ENCODE assay signal across 20 mouse cellular contexts in genomic region chr14:101382838-101383237, GRCm38 (mm10).
A peak's percentile ranks its signal among the peaks of the same experiment; 100 is the strongest.
DNase-seq lines count a peak whose midpoint lies in the region; ATAC-seq and TF ChIP-seq lines count a peak whose summit lies in the region.
"Had no signal": no experiment of that assay in that cellular context is flagged by ENCODE, and none has a peak within 500 bp of the region (broad histone marks: within the 10 kb centered on the region; RNA-seq: fewer than 3 reads in every experiment).

No protein-coding gene starts in this region.

- no peak for TF ChIP-seq EP300 in stomach, postnatal 0 days (optimal IDR thresholded peaks at IDR 0.05)

- 40% methylated on average over 6 of the region's 6 CpGs for WGBS in stomach, embryonic 14.5 days
- WGBS in stomach, postnatal 0 days, result 51% methylated on average over 6 of the region's 6 CpGs
- 40% methylated on average over 6 of the region's 6 CpGs for WGBS in embryonic facial prominence, embryonic 12.5 days
- 43% methylated on average over 6 of the region's 6 CpGs for WGBS in limb, embryonic 12.5 days
- WGBS in heart, embryonic 11.5 days (ENCODE audit: insufficient replicate concordance), result 73% methylated on average over 6 of the region's 6 CpGs

- H3K27me3 ChIP-seq in stomach, embryonic 14.5 days (ENCODE audit: control insufficient read depth, insufficient read depth, low read length), result no peaks in the 10 kb centered on the region
- no peaks in the 10 kb centered on the region for H3K27me3 ChIP-seq in stomach, postnatal 0 days (ENCODE audit: control insufficient read depth, insufficient read depth, low read length)
- no peaks in the 10 kb centered on the region for H3K27me3 ChIP-seq in embryonic facial prominence, embryonic 12.5 days
- H3K27me3 ChIP-seq in limb, embryonic 12.5 days, result no peaks in the 10 kb centered on the region
- H3K27me3 ChIP-seq in heart, embryonic 11.5 days (ENCODE audit: control insufficient read depth, insufficient read depth, low read length), result no peaks in the 10 kb centered on the region
- H3K27me3 ChIP-seq: embryonic facial prominence, embryonic 13.5 days; hindbrain, embryonic 13.5 days; midbrain, embryonic 15.5 days had no signal

- no peaks in the 10 kb centered on the region for H3K36me3 ChIP-seq in stomach, embryonic 14.5 days (ENCODE audit: control insufficient read depth, insufficient read depth, low read length)
- no peaks in the 10 kb centered on the region for H3K36me3 ChIP-seq in stomach, postnatal 0 days (ENCODE audit: control insufficient read depth, insufficient read depth, low read length)
- no peaks in the 10 kb centered on the region for H3K36me3 ChIP-seq in embryonic facial prominence, embryonic 12.5 days
- no peaks in the 10 kb centered on the region for H3K36me3 ChIP-seq in limb, embryonic 12.5 days
- no peaks in the 10 kb centered on the region for H3K36me3 ChIP-seq in heart, embryonic 11.5 days (ENCODE audit: control insufficient read depth, insufficient read depth, low read length)
- H3K36me3 ChIP-seq: embryonic facial prominence, embryonic 13.5 days; heart, embryonic 10.5 days; hindbrain, embryonic 13.5 days; midbrain, embryonic 15.5 days had no signal

- TF ChIP-seq CTCF in stomach, postnatal 0 days (IDR thresholded peaks at IDR 0.05; ENCODE audit: low read depth), result no peak

- no peaks in the 10 kb centered on the region for H3K9me3 ChIP-seq in stomach, embryonic 14.5 days (ENCODE audit: control insufficient read depth, low read depth, low read length)
- H3K9me3 ChIP-seq in stomach, postnatal 0 days (ENCODE audit: control insufficient read depth, low read length), result no peaks in the 10 kb centered on the region
- no peaks in the 10 kb centered on the region for H3K9me3 ChIP-seq in embryonic facial prominence, embryonic 12.5 days
- H3K9me3 ChIP-seq in limb, embryonic 12.5 days, result no peaks in the 10 kb centered on the region
- no peaks in the 10 kb centered on the region for H3K9me3 ChIP-seq in heart, embryonic 11.5 days (replicated peaks; ENCODE audit: control insufficient read depth, low read length)
- H3K9me3 ChIP-seq: embryonic facial prominence, embryonic 13.5 days; heart, embryonic 10.5 days; hindbrain, embryonic 13.5 days; midbrain, embryonic 15.5 days had no signal

- ATAC-seq in stomach, embryonic 14.5 days (ENCODE audit: insufficient number of reproducible peaks, insufficient read depth, low FRiP score, low read depth), result peak; percentile 47; the same call in 1 of the 2 replicates
- ATAC-seq in stomach, postnatal 0 days (ENCODE audit: low FRiP score, low TSS enrichment), result no peak
- 0 out of 2 replicates have a peak, but pooled peaks have one; percentile 53 for ATAC-seq in embryonic facial prominence, embryonic 12.5 days (ENCODE audit: insufficient number of reproducible peaks, insufficient read depth, low FRiP score, low TSS enrichment)
- ATAC-seq in limb, embryonic 12.5 days (ENCODE audit: insufficient number of reproducible peaks, insufficient read depth, low FRiP score, low TSS enrichment, low read depth), result 0 out of 2 replicates have a peak, but pooled peaks have one; percentile 37
- no peak for ATAC-seq in CD4-positive, CD25-positive, alpha-beta regulatory T cell, adult 4 months
- no peak for ATAC-seq in heart, embryonic 11.5 days (replicated peaks; ENCODE audit: insufficient number of reproducible peaks, low FRiP score, low TSS enrichment)
- ATAC-seq: inflammation-experienced regulatory T-cells, adult 6 months; midbrain, embryonic 15.5 days; Patski had no signal

- no peak overlapping the region for H3K9ac ChIP-seq in stomach, embryonic 14.5 days (replicated peaks; ENCODE audit: low read depth, low read length)
- no peak overlapping the region for H3K9ac ChIP-seq in stomach, postnatal 0 days (ENCODE audit: low read length)
- no peak overlapping the region for H3K9ac ChIP-seq in embryonic facial prominence, embryonic 12.5 days
- H3K9ac ChIP-seq in limb, embryonic 12.5 days (replicated peaks), result no peak overlapping the region
- no peak overlapping the region for H3K9ac ChIP-seq in heart, embryonic 11.5 days (ENCODE audit: low read depth, low read length)
- H3K9ac ChIP-seq: embryonic facial prominence, embryonic 13.5 days; hindbrain, embryonic 13.5 days; liver, embryonic 14.5 days; midbrain, embryonic 15.5 days had no signal

- no peaks in the 10 kb centered on the region for H3K4me1 ChIP-seq in stomach, embryonic 14.5 days (ENCODE audit: control insufficient read depth, insufficient read depth, low read length)
- H3K4me1 ChIP-seq in stomach, postnatal 0 days (replicated peaks; ENCODE audit: control insufficient read depth, insufficient read depth), result no peaks in the 10 kb centered on the region
- no peaks in the 10 kb centered on the region; the same call in 1 of the 2 replicates for H3K4me1 ChIP-seq in embryonic facial prominence, embryonic 12.5 days
- H3K4me1 ChIP-seq in limb, embryonic 12.5 days (replicated peaks), result peaks cover 9% of the 10 kb centered on the region
- no peaks in the 10 kb centered on the region for H3K4me1 ChIP-seq in heart, embryonic 11.5 days (ENCODE audit: control insufficient read depth, insufficient read depth, low read length)
- H3K4me1 ChIP-seq: heart, embryonic 10.5 days had no signal

- H3K27ac ChIP-seq in stomach, embryonic 14.5 days (ENCODE audit: low read length), result no peak overlapping the region
- no peak overlapping the region for H3K27ac ChIP-seq in stomach, postnatal 0 days (replicated peaks)
- H3K27ac ChIP-seq in embryonic facial prominence, embryonic 12.5 days, result no peak overlapping the region
- 0 out of 2 replicates have a peak overlapping the region, but pooled peaks have one; percentile 12 for H3K27ac ChIP-seq in limb, embryonic 12.5 days
- H3K27ac ChIP-seq in heart, embryonic 11.5 days (ENCODE audit: low read depth, low read length), result no peak overlapping the region
- H3K27ac ChIP-seq: embryonic facial prominence, embryonic 13.5 days; heart, embryonic 10.5 days; hindbrain, embryonic 13.5 days; left cerebral cortex, adult 2 months; liver, embryonic 14.5 days; midbrain, embryonic 15.5 days had no signal

- no peak overlapping the region for H3K4me2 ChIP-seq in stomach, embryonic 14.5 days (replicated peaks; ENCODE audit: low read depth, low read length)
- no peak overlapping the region for H3K4me2 ChIP-seq in stomach, postnatal 0 days (replicated peaks; ENCODE audit: low read depth)
- H3K4me2 ChIP-seq in embryonic facial prominence, embryonic 12.5 days (replicated peaks), result no peak overlapping the region
- no peak overlapping the region for H3K4me2 ChIP-seq in limb, embryonic 12.5 days
- no peak overlapping the region for H3K4me2 ChIP-seq in heart, embryonic 11.5 days
- H3K4me2 ChIP-seq: embryonic facial prominence, embryonic 13.5 days; hindbrain, embryonic 13.5 days; midbrain, embryonic 15.5 days had no signal

- H3K4me3 ChIP-seq in stomach, embryonic 14.5 days (ENCODE audit: low read depth, low read length), result no peak overlapping the region
- H3K4me3 ChIP-seq in stomach, postnatal 0 days (ENCODE audit: low read depth, low read length), result no peak overlapping the region
- no peak overlapping the region for H3K4me3 ChIP-seq in embryonic facial prominence, embryonic 12.5 days
- H3K4me3 ChIP-seq in limb, embryonic 12.5 days (replicated peaks), result no peak overlapping the region
- no peak overlapping the region for H3K4me3 ChIP-seq in heart, embryonic 11.5 days (ENCODE audit: low read depth, low read length)
- H3K4me3 ChIP-seq: embryonic facial prominence, embryonic 13.5 days; heart, embryonic 10.5 days; hindbrain, embryonic 13.5 days; left cerebral cortex, adult 2 months; midbrain, embryonic 15.5 days had no signal

- DNase-seq in stomach, postnatal 0 days (ENCODE audit: low spot score), result no peak
- DNase-seq in ovary, postnatal 14 days (ENCODE audit: low spot score), result no peak
- DNase-seq: adrenal gland, postnatal 10 days; heart, postnatal 10 days; kidney, postnatal 4 days; layer of hippocampus, adult 9-11 months; thymus, postnatal 25 days had no signal

Comparison
In these comparisons a context has a peak if more than half of its experiments do, and no peak if none do; other contexts are left out.
1. ATAC-seq: peak in stomach, embryonic 14.5 days (single experiment), embryonic facial prominence, embryonic 12.5 days (single experiment) and limb, embryonic 12.5 days (single experiment); none in stomach, postnatal 0 days (single experiment), CD4-positive, CD25-positive, alpha-beta regulatory T cell, adult 4 months (single experiment) and heart, embryonic 11.5 days (single experiment).